Mouse (Mus musculus): ENCODE data around the gene Adamts2. TPM values are rescaled to one million over a fixed set of nuclear protein-coding genes. Genes with fewer than 3 reads are reported as not detected.
A peak's percentile ranks its signal among the peaks of the same experiment; 100 is the strongest.

Gene Adamts2
- total RNA-seq, 2 experiments from 2014 or later = 16.3 to 18.7 TPM

GRCm38 (mm10) chr11:50717381-50717897 lies 115.6 kb downstream of the Adamts2 start:
- DNase-seq = peak; percentile 15 to 36
- intact Hi-C loops (cut with DNase I) = no loop called here

- intact Hi-C loops (cut with DNase I) = no loop called here
These were observed 117.0 kb downstream of the Adamts2 start for GRCm38 (mm10) chr11:50718862-50719261.

GRCm38 (mm10) chr11:50720421-50720820 lies 118.5 kb downstream of the Adamts2 start:
- intact Hi-C loops (cut with DNase I) = no loop called here
- DNase-seq = no peak

More at GRCm38 (mm10) chr11:50718862-50719261, 117.0 kb downstream of the Adamts2 start:
- DNase-seq = no peak

- intact Hi-C loops (cut with DNase I) = no loop called here
- DNase-seq = no peak
These were observed 119.1 kb downstream of the Adamts2 start for GRCm38 (mm10) chr11:50720856-50721550.

DNA sequence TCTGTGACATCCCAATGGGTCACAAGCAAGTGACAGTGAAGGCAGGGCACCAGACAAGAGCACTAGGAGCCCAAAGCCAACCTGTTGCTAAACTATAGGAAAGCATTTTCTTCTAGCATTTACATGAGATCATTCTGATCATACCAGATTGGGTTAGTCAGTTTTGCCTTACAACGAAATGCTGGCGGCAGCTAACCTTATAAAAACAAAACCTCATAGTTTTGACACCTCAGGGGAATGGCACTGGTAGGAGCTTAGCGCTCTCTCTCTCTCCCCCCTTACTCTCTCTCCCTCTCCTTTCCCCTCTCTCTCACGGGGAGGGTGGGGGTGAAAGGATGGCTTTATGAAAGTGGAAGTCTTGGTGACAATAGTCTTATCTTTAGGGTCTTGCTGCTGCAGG lies 123.7 kb downstream of the Adamts2 start:
- DNase-seq = no peak
- intact Hi-C loops (cut with DNase I) = no loop called here

- DNase-seq = no peak
- intact Hi-C loops (cut with DNase I) = no loop called here
These were observed 124.2 kb downstream of the Adamts2 start for GRCm38 (mm10) chr11:50726035-50726434.

DNA sequence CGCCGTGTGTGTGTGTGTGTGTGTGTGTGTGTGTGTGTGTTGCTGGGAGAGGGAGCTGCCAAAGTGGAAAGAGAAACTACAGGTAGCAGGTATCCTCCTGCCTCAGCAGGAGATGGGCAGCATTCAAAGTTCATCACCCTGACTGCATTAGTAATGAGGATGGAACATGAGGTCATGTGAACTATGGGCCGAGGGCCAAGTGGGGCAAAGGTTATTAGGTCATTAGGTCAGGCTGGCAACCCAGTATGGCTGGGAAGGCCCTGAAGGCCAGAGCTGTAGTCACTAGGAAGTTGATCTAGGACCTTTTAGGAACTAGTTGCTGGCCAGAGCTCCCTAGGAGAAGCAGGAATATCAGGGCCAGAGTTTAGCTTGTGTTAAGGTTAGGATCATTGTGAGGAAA lies 131.3 kb downstream of the Adamts2 start:
- intact Hi-C loops (cut with DNase I) = no loop called here
- peak in 1 of 2 experiments; percentile 22 for DNase-seq

DNA sequence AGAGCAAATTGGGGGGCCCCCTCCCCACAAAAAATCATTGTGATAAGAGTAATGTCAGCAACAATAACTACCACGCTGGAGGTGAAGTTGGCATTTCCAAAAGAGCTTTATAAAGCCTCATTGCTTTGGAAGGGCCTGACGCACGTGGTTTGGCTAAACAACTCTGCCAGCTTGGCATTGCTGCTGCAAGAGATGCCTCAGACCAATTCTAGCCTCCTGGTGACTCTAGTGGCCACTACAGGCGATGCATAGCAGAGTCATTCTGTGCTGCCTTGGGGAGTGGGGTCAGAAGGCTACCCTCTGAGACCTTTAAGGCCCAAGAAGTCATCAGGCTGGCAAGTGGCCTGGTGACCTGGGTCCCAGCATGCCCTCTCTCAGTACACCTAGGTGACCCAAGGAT lies 132.2 kb downstream of the Adamts2 start:
- intact Hi-C loops (cut with DNase I) = no loop called here

DNA sequence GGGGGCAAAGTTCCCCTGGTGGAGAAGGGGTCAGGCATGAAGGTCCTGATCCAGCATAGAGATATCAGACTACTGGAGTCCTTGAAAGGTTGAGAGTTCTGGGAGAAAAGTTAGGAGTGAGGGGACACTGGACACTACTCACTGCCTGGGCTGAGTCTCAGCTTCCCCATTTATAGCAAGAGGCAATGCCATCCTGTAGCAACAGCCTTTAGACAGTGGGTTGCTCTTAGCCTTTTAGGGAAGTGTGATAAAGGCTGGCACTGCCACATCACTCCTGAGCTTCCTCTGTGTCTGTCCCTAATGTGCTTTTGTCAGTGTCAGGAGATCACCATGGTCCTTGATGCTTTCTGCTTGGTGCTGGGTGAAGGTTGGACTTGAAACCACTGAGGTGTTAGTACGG lies 134.7 kb downstream of the Adamts2 start:
- no peak for DNase-seq
- intact Hi-C loops (cut with DNase I) = no loop called here

More for the DNA sequence above, 132.2 kb downstream of the Adamts2 start:
- DNase-seq = peak in 1 of 2 experiments; percentile 26

DNA sequence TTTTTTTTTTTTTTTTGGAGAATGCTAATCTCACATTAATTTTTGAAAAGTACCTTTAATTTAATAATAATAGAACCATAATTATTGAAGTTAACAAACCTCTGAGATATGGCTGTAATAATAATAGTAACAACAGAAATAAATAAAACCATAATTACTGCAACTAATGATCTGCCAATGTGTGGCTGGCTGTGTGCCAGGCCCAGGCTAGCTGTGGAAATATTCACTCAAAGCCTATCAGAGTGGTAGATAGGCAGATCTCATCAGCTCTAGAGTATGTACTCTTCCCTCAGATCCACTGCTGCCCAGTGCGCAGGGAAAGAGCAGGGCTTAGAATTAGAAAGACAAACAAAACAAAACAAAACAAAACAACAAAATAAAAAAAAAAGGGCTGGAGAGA lies 136.6 kb downstream of the Adamts2 start:
- intact Hi-C loops (cut with DNase I) = no loop called here
- DNase-seq = no peak

GRCm38 (mm10) chr11:50739453-50739852 lies 137.6 kb downstream of the Adamts2 start:
- peak; percentile 60 to 61 for DNase-seq
- intact Hi-C loops (cut with DNase I) = no loop called here

DNA sequence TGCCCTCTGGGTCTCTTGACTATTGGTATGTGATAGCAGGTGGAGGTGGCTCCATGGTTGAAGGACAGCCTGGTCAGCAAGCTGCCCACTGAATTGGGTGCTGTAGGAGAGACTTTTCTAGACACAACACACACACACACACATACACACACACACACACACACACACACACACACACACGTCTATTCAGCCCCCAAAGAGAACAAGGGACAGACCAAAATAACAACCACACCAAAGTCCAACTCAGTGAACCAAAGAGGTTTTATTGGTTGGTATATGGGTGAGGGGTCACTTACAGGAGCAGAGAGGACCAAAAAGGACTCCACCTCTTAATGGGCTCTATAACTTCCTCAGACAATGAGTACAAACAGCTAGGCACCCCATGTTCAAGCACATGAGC lies 140.3 kb downstream of the Adamts2 start:
- no peak for DNase-seq
- intact Hi-C loops (cut with DNase I) = no loop called here

DNA sequence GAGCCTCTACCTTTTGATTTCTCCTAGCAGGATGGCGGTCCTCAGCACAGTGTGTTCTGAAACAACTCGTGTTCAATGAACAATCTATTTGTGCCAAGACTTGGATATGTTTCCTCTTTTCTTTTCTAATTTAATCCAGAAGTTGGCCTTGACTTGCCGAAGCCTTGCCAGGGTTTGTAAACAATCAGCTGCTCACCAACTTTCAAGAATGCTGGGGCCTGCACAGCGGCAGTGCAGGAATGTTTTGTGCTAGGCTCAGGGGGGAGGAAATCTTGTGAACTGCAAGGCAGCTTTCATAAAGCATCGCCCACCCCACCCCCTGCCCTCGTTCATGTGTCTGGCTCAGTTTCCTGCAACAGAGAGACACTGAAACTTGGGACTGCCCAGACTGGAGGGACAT lies 143.1 kb downstream of the Adamts2 start:
- peak; percentile 57 to 61 for DNase-seq
- intact Hi-C loops (cut with DNase I) = loop anchor here (2.0 kb wide), 1 partner anchor 72 kb away; no protein-coding TSS in a partner anchor

DNA sequence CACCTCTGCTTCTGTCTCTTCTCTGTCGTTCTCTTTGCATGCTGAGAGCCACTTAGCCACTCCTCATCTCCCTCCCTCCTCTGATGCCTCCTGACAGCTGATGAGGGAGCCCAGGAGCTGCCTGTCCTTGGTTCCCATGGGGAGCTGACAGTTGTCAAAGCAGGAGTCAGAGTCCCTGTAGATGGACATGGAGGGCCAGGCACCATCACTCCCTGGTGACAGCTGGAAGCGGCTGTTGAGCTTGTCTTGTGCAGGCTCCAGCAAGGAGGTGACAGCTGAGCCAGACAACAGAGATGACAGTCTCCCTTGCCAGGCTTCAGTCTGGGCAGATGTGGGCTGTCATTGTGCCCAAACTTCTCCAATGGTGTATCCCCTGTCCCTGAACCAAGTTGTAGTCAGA lies 144.6 kb downstream of the Adamts2 start:
- intact Hi-C loops (cut with DNase I) = no loop called here
- DNase-seq = peak in 1 of 2 experiments; percentile 22

GRCm38 (mm10) chr11:50750983-50751585 lies 149.2 kb downstream of the Adamts2 start:
- DNase-seq = no peak
- intact Hi-C loops (cut with DNase I) = no loop called here

- intact Hi-C loops (cut with DNase I) = no loop called here
These were observed 155.9 kb downstream of the Adamts2 start for GRCm38 (mm10) chr11:50757741-50758140.

DNA sequence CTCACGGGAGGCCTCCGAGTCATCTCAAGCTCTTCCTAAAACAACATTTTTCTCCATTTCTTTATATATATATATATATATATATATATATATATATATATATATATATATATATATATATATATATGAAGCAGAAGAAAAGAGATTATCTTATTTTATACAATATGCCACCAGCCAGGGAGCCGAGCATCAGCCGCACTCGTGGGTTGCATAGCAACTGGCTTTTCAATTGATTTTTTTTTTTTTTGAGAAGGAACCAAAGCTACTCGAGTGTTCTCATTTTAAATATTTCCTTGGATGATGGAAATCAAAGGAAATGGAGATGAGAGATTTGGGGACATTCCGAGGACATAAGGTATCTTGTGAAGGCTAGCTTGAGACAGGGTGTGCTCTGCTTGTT lies 164.6 kb downstream of the Adamts2 start:
- intact Hi-C loops (cut with DNase I) = loop anchor here (5.0 kb wide), 1 partner anchor 94 kb away; no protein-coding TSS in a partner anchor
- no peak for DNase-seq

More at GRCm38 (mm10) chr11:50757741-50758140, 155.9 kb downstream of the Adamts2 start:
- no peak for DNase-seq

- peak; percentile 36 to 57 for DNase-seq
- intact Hi-C loops (cut with DNase I) = loop anchor here (5.0 kb wide), 1 partner anchor 95 kb away; no protein-coding TSS in a partner anchor
These were observed 165.2 kb downstream of the Adamts2 start for GRCm38 (mm10) chr11:50767039-50767438.

GRCm38 (mm10) chr11:50768995-50769749 lies 167.3 kb downstream of the Adamts2 start:
- peak; percentile 91 to 92 for DNase-seq
- intact Hi-C loops (cut with DNase I) = loop anchor here (1.0 to 5.0 kb wide), 5 partner anchors 97 to 326 kb away; partner anchors contain the start of gene Adamts2

DNA sequence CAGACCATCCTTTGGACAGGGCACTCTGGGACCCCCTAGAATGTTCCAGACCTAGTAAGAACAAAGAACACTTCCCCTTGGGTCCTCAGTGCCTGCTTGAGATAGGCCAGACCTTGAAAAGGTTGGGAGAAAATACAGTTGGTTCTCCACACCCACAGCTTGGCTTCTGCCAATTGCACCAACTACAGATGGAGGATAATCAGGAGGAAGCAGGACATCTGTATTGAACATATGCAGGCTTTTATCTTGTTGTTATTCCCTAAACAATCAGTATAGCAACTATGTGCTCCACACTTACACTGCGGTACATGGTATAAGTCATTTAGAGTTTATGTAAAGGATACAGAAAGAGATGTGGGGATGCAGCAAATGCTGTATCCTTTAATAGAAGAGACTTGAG lies 169.1 kb downstream of the Adamts2 start:
- intact Hi-C loops (cut with DNase I) = no loop called here
- DNase-seq = no peak

DNA sequence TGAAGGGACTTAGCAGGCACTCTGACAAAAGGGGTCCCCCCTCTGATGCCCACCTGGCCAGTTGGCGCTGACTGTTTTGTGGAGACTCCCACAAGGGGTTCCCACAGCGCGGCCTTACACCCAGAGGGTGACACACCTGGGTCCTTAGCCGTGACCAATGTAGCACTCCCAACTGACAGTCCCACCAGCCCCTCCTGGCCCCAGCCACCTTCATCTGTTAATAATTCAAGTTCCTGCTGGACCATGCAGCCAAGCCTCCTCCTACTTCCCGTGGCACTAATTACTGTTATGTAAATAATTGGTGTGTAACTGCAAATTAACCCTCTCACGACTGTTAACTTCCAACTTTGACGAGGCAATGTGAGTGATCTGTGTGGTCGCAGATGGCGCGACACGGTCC lies 195.8 kb downstream of the Adamts2 start:
- DNase-seq = no peak
- intact Hi-C loops (cut with DNase I) = no loop called here

All from heart, postnatal 36 days (tissue).